Mouse (Mus musculus): ENCODE measurements around the gene Gstt2.

- TF ChIP-seq CTCF (IDR thresholded peaks at IDR 0.05; ENCODE audit: borderline replicate concordance, insufficient read depth, low read length) (no peak; the same call in 1 of the 2 replicates), POLR2A (IDR thresholded peaks at IDR 0.05; ENCODE audit: low read depth, low read length) (no peak)
These were observed 16.2 kb upstream of the Gstt2 start for GRCm38 (mm10) chr10:75853452-75853851.

Data from embryonic fibroblast, embryonic 13.5 days (primary cell).